Mouse (Mus musculus) telencephalon, adult 2 months (tissue): ENCODE data around the gene Cacng2.

Experiments used
- DNase-seq: peaks from one replicate; pipeline ENCODE4 v3.0.0-alpha.2; 2011; ENCODE audit warnings: low read depth, low spot score

Gene Cacng2

GRCm38 (mm10) chr15:78119704-78120103, at the start of gene Cacng2:
Gene Cacng2 (minus strand): TSS chr15:78120028.
- no peak for DNase-seq

- peak; percentile 39 for DNase-seq
Measured at GRCm38 (mm10) chr15:78169566-78169965, 49.7 kb upstream of the Cacng2 start.

- no peak for DNase-seq
Measured at GRCm38 (mm10) chr15:78165292-78165691, 45.5 kb upstream of the Cacng2 start.

DNA sequence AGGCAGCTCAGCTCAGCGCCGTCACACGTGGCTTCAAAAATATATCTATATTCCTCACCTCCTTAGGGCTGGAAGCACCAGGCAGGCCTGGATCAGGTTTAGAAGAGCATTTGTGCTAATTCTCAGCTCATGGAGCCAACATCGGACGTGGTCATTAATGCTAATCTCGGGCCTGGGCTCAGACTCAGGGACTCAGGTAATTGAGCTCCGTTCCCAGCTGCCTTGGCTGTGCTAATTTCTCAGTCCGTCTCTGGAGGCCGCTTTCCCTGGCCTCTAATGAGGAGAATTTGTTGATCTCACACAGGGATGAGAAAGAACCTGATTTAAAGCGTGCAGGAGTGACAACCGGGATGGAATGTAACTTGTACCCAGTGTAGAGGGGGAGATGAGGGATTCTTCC, 44.6 kb upstream of the Cacng2 start:
- DNase-seq, result no peak

DNA sequence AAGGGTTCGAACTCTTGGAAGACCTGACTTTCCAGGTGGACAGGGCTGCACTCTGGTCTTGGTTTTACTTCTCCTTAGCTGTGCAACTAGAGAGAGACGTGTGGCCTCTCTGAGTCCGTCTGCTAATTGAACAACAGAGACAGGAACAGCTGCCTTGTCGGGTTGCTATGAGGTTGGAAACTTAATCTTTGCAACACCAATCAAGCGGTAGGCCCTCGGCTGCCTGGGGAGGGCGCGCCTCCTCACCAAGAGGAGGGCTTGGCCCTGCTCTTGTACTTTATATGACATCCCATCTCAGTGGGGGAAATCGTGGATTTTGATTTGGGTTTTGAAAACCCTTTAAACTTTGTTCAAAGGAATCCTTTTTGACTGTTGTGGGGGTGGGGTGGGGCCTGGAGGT, 42.1 kb upstream of the Cacng2 start:
- DNase-seq, result no peak

GRCm38 (mm10) chr15:78158335-78158734, 38.5 kb upstream of the Cacng2 start:
- no peak for DNase-seq

DNA sequence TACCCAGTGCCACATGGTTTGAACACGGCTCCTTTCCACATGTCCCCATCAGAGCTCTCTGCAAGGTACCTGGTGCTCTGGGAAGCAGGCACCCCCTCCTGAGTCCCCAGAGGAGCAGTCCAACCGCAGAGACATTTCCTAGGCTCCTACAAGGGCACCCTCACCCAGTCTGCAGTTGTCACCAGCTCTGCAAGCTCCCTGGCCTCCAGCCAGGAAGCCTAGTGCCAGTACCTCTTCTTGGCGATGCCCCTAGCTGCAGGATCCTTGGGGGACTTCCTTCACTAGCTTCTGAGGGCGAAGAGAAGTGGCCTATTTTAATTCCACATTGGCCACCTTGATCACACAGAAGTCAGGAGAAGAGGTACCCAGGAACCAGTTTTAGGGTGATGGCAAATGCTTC, 38.0 kb upstream of the Cacng2 start:
- DNase-seq, result no peak

- DNase-seq, result no peak
Measured at GRCm38 (mm10) chr15:78157330-78157729, 37.5 kb upstream of the Cacng2 start.

DNA sequence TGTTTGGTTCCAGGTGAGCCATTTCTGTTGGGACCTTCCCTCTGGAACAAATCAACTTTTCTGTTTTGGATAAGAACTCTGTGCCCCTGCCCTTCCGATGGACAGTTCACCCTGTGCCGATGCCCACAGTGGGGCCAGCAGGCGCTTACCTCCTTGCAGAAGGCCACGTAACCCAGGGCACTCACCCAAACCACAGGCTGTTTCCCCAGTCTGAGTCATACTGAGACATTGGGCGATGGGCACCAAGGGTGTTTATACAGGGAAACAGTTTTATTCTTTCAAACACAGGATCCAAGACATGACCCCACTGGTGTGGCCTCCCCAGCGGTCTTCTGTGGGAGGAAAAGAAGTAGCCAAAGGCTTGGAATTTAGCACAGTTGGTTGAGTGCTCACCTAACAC, 35.6 kb upstream of the Cacng2 start:
- no peak for DNase-seq

DNA sequence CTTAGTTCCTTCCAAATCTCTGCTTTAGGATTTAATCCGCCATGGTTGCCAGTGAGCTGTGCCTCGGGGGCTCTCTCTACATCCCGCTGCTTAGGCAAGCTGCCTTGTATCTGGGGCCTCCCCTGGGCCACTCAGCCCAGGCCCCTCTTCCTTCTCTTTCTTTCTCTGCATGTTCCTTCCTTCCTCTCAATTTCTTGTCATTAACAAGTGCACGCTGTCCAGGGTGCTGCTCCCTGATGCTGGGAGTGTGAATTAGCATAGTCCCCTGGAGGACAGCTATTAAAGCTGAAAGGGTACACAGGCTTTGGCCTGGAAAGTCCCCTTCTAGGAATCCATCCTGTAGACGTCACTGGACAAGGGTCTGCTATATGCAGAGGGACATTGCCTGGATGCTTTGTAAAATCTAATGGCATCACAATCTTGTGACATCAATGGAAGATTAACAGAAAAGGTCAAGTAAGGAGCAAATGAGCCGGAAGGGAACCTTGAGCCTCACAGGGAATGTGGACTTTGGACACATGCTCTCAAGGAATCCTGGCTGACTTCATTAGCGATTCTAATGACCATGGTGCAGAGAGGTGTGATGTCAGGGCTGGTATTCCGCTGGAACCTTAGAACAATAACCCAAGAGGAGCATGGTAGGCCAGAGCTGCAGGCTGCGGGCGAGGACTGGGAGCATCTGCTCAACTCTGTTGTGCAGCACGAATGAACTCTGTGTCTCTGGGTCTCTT, 33.4 kb upstream of the Cacng2 start:
- no peak for DNase-seq

- DNase-seq, result no peak
Measured at GRCm38 (mm10) chr15:78148565-78148964, 28.7 kb upstream of the Cacng2 start.

DNA sequence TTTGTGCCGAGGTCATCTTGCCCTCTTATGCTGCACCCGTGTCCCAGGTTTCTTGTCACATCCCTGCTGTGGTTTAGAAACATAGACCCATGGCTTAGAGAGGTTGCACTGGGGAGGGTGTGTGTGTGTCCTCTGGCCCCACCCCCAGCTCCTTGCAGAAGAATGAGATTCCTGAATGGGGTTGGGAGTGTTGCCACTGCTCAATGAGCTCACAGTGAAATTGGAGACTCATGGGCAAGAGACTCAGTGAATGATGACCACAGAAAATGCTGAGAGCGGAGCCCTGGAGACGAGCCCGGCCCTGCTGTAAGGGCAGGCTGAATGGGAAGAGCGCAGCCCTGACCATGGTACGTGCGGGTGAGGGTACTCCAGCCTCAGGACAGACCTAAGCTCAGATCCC, 20.4 kb upstream of the Cacng2 start:
- DNase-seq, result no peak

- no peak for DNase-seq
Measured at GRCm38 (mm10) chr15:78134606-78135005, 14.8 kb upstream of the Cacng2 start.

DNA sequence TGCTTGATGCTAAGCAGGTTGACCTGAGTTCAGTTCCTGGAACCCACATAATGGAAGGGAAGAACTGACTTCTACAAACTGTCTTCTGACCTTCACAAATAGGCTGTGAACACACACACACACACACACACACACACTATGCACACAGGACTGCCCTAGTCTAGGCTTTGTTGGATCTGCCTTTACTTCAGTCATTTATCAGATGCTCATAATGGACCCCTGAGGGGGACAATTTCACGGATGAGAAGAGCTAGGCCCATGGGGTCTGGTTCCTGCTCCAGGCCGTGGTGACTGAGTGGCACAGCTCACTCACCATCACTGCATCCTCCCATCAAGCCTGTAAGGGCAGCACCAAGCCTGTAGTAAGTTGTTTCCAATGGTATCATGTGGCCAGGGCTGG, 13.6 kb upstream of the Cacng2 start:
- no peak for DNase-seq

DNA sequence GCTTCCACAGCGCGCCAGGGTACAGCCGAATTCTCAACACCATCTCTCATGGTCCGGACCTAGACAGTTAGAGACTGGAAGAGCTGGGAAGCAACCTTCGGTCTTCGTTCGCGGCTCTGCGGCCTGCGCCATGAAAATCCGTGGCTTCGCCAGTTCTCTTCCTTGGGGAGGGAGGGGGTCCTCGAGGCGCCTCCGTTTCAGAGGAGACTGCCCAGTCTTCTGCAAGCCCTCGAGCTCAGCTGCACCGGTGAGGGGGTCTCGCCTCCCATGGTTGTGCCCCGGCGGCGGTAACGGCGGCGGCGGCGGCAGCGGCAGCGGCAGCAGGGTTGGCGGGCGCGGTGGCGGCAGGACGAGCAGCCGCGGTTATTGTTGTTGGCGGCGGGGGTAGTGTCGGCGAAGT, 580 bp downstream of the Cacng2 start:
- DNase-seq, result no peak

- no peak for DNase-seq
Measured at GRCm38 (mm10) chr15:78118275-78118995, 1.4 kb downstream of the Cacng2 start.

GRCm38 (mm10) chr15:78117731-78118130, 2.1 kb downstream of the Cacng2 start:
- DNase-seq, result no peak

GRCm38 (mm10) chr15:78116936-78117335, 2.9 kb downstream of the Cacng2 start:
- DNase-seq, result no peak

DNA sequence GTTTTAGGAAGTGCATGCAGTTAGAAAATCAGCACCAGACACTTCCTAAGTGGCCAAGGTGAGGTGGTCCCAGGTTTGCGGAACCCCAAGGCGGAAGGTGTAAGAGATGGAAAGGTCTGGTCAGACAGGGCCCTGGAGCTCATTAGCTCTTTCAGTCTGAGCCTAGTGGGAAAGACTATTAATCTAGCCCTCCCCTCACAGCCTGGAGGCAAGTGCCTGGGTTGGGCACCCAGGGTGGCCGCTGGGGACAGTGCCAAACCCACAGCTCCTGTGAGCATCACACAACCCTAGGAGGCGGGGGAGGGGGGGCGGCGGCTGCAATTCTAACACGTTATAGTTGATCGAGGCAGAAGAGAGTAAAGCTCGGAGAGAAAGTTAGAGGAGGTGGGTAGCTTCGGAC, 3.6 kb downstream of the Cacng2 start:
- DNase-seq, result no peak

- no peak for DNase-seq
Measured at GRCm38 (mm10) chr15:78099516-78099915, 20.3 kb downstream of the Cacng2 start.

DNA sequence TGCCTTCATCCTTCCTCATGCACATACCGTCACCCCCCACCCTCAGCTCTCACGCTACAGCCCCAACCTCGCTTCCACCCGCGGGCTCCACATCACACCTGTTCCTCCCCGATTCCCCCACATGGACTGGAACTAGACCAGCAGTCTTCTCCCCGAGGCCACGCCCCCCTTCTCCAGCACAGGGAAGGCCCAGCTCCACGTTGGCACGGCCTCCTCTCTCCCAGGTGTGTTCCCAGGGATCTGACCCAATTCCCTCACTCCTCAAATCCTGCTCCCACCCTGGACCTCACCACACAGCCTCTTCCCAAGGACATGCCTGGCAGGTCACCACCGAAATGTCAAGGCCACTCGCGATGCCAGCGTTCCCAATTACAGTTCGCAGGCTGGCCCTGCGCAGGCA, 23.8 kb downstream of the Cacng2 start:
- no peak for DNase-seq

DNA sequence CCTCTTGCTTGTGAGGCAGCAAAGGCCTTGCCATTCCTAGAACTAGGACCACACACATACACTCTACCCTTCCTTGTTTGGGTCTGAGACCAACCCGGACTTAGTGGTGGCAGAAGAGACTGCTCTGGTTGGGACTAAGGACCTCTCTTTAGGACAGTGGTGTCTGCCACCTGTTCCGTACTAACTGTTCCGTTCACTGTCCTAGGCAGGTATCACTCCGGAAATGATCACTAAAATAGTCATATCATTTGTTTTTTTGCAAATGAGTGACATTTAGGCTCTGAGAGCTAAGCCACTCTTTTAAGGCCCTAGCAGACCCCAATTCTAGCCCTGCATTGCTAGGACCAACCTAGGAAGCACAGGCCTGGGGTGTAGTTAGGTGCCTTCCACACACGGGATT, 26.2 kb downstream of the Cacng2 start:
- DNase-seq, result no peak

- DNase-seq, result no peak
Measured at GRCm38 (mm10) chr15:78082841-78083572, 36.8 kb downstream of the Cacng2 start.
